Mouse (Mus musculus) ES-Bruce4 (cell line): ENCODE results near the gene Dnmt1.

Experiments used
- CTCF ChIP-seq: IDR thresholded peaks from one replicate; pipeline ENCODE4 v1.8.1; 2011; ENCODE audit warnings: low read depth, low read length
- EP300 ChIP-seq: IDR thresholded peaks from 2 replicates; pipeline ENCODE4 v1.6.1; 2011; ENCODE audit warnings: low read depth, low read length; ENCODE audit not compliant: insufficient read depth
- POLR2A ChIP-seq: IDR thresholded peaks from one replicate; pipeline ENCODE4 v1.8.1; 2011; ENCODE audit warnings: low read length; ENCODE audit not compliant: insufficient read depth

GRCm38 (mm10) chr9:20859926-20860325 lies 99.8 kb downstream of the Dnmt1 start:
- TF ChIP-seq CTCF (no peak), EP300 (no peak), POLR2A (no peak)
